Mouse (Mus musculus): ENCODE results near the gene Mdm4. TPM values are rescaled to one million over a fixed set of nuclear protein-coding genes. Genes with fewer than 3 reads are reported as not detected.

The Mdm4 gene
- polyA plus RNA-seq, 1 experiment = 46.7 TPM

GRCm38 (mm10) chr1:132915849-132916493 lies 114.4 kb downstream of the Mdm4 start:
- Histone ChIP-seq H3K4me3 (ENCODE audit: control insufficient read depth, low read depth, low read length) (no peak overlapping the region), H3K27ac (ENCODE audit: control insufficient read depth, insufficient read depth, low read depth, low read length) (no peak overlapping the region), H3K4me1 (ENCODE audit: control insufficient read depth, insufficient read depth, low read length) (no peaks in the 10 kb centered on the region), H3K36me3 (ENCODE audit: control insufficient read depth, insufficient read depth, low read length) (no peaks in the 10 kb centered on the region), H3K27me3 (ENCODE audit: control insufficient read depth, insufficient read depth, low read length) (no peaks in the 10 kb centered on the region)
- TF ChIP-seq POLR2A (IDR thresholded peaks at IDR 0.05; ENCODE audit: control insufficient read depth, low read depth, low read length) (no peak), CTCF (IDR thresholded peaks at IDR 0.05; ENCODE audit: control insufficient read depth, insufficient read depth, insufficient replicate concordance, low read depth, low read length) (no peak)

- H3K27ac ChIP-seq (ENCODE audit: control insufficient read depth, insufficient read depth, low read depth, low read length) = no peak overlapping the region
- no peak overlapping the region for H3K4me3 ChIP-seq (ENCODE audit: control insufficient read depth, low read depth, low read length)
- H3K36me3 ChIP-seq (ENCODE audit: control insufficient read depth, insufficient read depth, low read length) = no peaks in the 10 kb centered on the region
- no peaks in the 10 kb centered on the region for H3K4me1 ChIP-seq (ENCODE audit: control insufficient read depth, insufficient read depth, low read length)
- TF ChIP-seq POLR2A (IDR thresholded peaks at IDR 0.05; ENCODE audit: control insufficient read depth, low read depth, low read length) (no peak), CTCF (IDR thresholded peaks at IDR 0.05; ENCODE audit: control insufficient read depth, insufficient read depth, insufficient replicate concordance, low read depth, low read length) (no peak)
- H3K27me3 ChIP-seq (ENCODE audit: control insufficient read depth, insufficient read depth, low read length) = no peaks in the 10 kb centered on the region
Observed at GRCm38 (mm10) chr1:132910414-132911041, 119.8 kb downstream of the Mdm4 start.

GRCm38 (mm10) chr1:132909951-132910350 lies 120.4 kb downstream of the Mdm4 start:
- no peak for TF ChIP-seq POLR2A (IDR thresholded peaks at IDR 0.05; ENCODE audit: control insufficient read depth, low read depth, low read length)
- no peak for TF ChIP-seq CTCF (IDR thresholded peaks at IDR 0.05; ENCODE audit: control insufficient read depth, insufficient read depth, insufficient replicate concordance, low read depth, low read length)
- Histone ChIP-seq H3K4me1 (ENCODE audit: control insufficient read depth, insufficient read depth, low read length) (no peaks in the 10 kb centered on the region), H3K4me3 (ENCODE audit: control insufficient read depth, low read depth, low read length) (no peak overlapping the region), H3K27ac (ENCODE audit: control insufficient read depth, insufficient read depth, low read depth, low read length) (no peak overlapping the region), H3K27me3 (ENCODE audit: control insufficient read depth, insufficient read depth, low read length) (no peaks in the 10 kb centered on the region), H3K36me3 (ENCODE audit: control insufficient read depth, insufficient read depth, low read length) (no peaks in the 10 kb centered on the region)

Other genes starting within 250 kb of the Mdm4 start
- gene Lrrn2, start 150.3 kb downstream of the Mdm4 start, polyA plus RNA-seq (2012; rRNA removed) = 0.49 and 0.66 TPM in 2 replicates
- gene Pik3c2b, start 15.1 kb upstream of the Mdm4 start, polyA plus RNA-seq (2012; rRNA removed) = 1.1 and 1.3 TPM in 2 replicates
- gene Ppp1r15b, start 100.6 kb upstream of the Mdm4 start, polyA plus RNA-seq (2012; rRNA removed) = 11.1 and 11.8 TPM in 2 replicates
- gene Plekha6, start 133.6 kb upstream of the Mdm4 start, polyA plus RNA-seq (2012; rRNA removed) = 97.1 and 110 TPM in 2 replicates